Mouse (Mus musculus): Measurements from ENCODE around the gene Atrx. TPM values are rescaled to one million over a fixed set of nuclear protein-coding genes. Genes with fewer than 3 reads are reported as not detected.
A peak's percentile ranks its signal among the peaks of the same experiment; 100 is the strongest.

The Atrx gene
- polyA plus RNA-seq, 1 experiment from 2014 or later: 125 TPM

DNA sequence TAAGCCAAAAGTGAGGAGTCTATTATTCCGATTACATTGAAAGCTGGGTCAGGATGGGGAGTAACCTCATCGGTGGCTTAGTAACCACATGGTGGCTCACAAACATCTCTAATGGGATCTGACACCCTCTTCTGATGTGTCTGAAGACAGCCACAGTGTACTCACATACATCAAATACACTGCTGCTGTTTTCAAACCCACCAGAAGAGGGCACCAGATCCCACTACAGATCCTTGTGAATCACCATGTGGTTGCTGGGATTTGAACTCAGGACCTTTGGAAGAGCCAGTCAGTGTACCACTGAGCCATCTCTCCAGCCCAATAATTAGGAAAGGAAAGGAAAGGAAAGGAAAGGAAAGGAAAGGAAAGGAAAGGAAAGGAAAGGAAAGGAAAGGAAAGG, 7.8 kb downstream of the Atrx start:
- Histone ChIP-seq H3K4me3 (replicated peaks; ENCODE audit: low read depth, low read length) (no peak overlapping the region), H3K4me2 (ENCODE audit: low read length) (no peak overlapping the region), H3K9ac (ENCODE audit: low read depth, low read length) (no peak overlapping the region), H3K9me3 (replicated peaks; ENCODE audit: low read length) (no peaks in the 10 kb centered on the region), H3K36me3 (ENCODE audit: insufficient read depth, low read length) (no peaks in the 10 kb centered on the region), H3K27ac (no peak overlapping the region), H3K27me3 (ENCODE audit: insufficient read depth, low read length) (no peaks in the 10 kb centered on the region), H3K4me1 (replicated peaks; ENCODE audit: insufficient read depth, low read length) (no peaks in the 10 kb centered on the region)
- no peak for ATAC-seq (replicated peaks; ENCODE audit: low FRiP score, low read depth)
- no peak for DNase-seq (ENCODE audit: low spot score)
- TF ChIP-seq CTCF (IDR thresholded peaks at IDR 0.05; ENCODE audit: low read depth): peak; percentile 56
- 80% methylated on average over 2 of the region's 2 CpGs for WGBS

GRCm38 (mm10) chrX:105911728-105912127, 17.5 kb downstream of the Atrx start:
- no peak overlapping the region for H3K9ac ChIP-seq (ENCODE audit: low read depth, low read length)
- H3K27me3 ChIP-seq (ENCODE audit: insufficient read depth, low read length): no peaks in the 10 kb centered on the region
- WGBS: 71% methylated on average over 3 of the region's 3 CpGs
- H3K36me3 ChIP-seq (ENCODE audit: insufficient read depth, low read length): no peaks in the 10 kb centered on the region
- DNase-seq (ENCODE audit: low spot score) (no peak), ATAC-seq (replicated peaks; ENCODE audit: low FRiP score, low read depth) (no peak)
- no peak overlapping the region for H3K4me3 ChIP-seq (replicated peaks; ENCODE audit: low read depth, low read length)
- no peaks in the 10 kb centered on the region for H3K9me3 ChIP-seq (replicated peaks; ENCODE audit: low read length)
- TF ChIP-seq CTCF (IDR thresholded peaks at IDR 0.05; ENCODE audit: low read depth): no peak
- no peak overlapping the region for H3K4me2 ChIP-seq (ENCODE audit: low read length)
- H3K27ac ChIP-seq: no peak overlapping the region
- H3K4me1 ChIP-seq (replicated peaks; ENCODE audit: insufficient read depth, low read length): no peaks in the 10 kb centered on the region

DNA sequence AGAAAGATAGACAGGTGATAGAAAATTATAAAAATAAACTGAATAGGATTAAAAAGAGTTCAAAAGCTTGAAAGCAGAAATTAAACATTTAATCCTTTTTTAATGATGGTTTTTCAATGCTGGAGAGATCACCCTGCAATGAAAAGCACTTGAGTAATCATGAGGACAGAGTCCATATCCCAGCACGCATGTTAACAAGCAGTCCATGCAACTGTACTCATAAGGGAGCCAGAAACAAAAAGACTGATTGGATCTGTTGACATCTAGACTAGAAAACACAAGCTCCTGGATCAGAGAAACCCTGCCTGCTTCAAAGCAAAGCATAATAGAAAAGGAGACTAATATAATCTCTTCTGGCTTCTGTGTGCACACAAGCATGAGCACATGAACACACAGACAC, 27.6 kb downstream of the Atrx start:
- WGBS: 89% methylated on average over 1 of the region's 1 CpGs
- no peak overlapping the region for H3K9ac ChIP-seq (ENCODE audit: low read depth, low read length)
- ATAC-seq (replicated peaks; ENCODE audit: low FRiP score, low read depth) (no peak), DNase-seq (ENCODE audit: low spot score) (no peak)
- no peak overlapping the region for H3K4me3 ChIP-seq (replicated peaks; ENCODE audit: low read depth, low read length)
- no peak overlapping the region for H3K4me2 ChIP-seq (ENCODE audit: low read length)
- no peak for TF ChIP-seq CTCF (IDR thresholded peaks at IDR 0.05; ENCODE audit: low read depth)
- no peaks in the 10 kb centered on the region for H3K9me3 ChIP-seq (replicated peaks; ENCODE audit: low read length)
- no peak overlapping the region for H3K27ac ChIP-seq
- H3K27me3 ChIP-seq (ENCODE audit: insufficient read depth, low read length): no peaks in the 10 kb centered on the region
- H3K36me3 ChIP-seq (ENCODE audit: insufficient read depth, low read length): no peaks in the 10 kb centered on the region
- no peaks in the 10 kb centered on the region for H3K4me1 ChIP-seq (replicated peaks; ENCODE audit: insufficient read depth, low read length)

- Histone ChIP-seq H3K27me3 (ENCODE audit: insufficient read depth, low read length) (no peaks in the 10 kb centered on the region), H3K36me3 (ENCODE audit: insufficient read depth, low read length) (no peaks in the 10 kb centered on the region), H3K27ac (no peak overlapping the region), H3K9ac (ENCODE audit: low read depth, low read length) (no peak overlapping the region), H3K4me1 (replicated peaks; ENCODE audit: insufficient read depth, low read length) (no peaks in the 10 kb centered on the region), H3K4me3 (replicated peaks; ENCODE audit: low read depth, low read length) (no peak overlapping the region), H3K9me3 (replicated peaks; ENCODE audit: low read length) (no peaks in the 10 kb centered on the region), H3K4me2 (ENCODE audit: low read length) (no peak overlapping the region)
- no peak for ATAC-seq (replicated peaks; ENCODE audit: low FRiP score, low read depth)
- DNase-seq (ENCODE audit: low spot score): no peak
- TF ChIP-seq CTCF (IDR thresholded peaks at IDR 0.05; ENCODE audit: low read depth): no peak
- WGBS: 70% methylated on average over 2 of the region's 2 CpGs
These were observed 42.3 kb downstream of the Atrx start for GRCm38 (mm10) chrX:105886921-105887320.

DNA sequence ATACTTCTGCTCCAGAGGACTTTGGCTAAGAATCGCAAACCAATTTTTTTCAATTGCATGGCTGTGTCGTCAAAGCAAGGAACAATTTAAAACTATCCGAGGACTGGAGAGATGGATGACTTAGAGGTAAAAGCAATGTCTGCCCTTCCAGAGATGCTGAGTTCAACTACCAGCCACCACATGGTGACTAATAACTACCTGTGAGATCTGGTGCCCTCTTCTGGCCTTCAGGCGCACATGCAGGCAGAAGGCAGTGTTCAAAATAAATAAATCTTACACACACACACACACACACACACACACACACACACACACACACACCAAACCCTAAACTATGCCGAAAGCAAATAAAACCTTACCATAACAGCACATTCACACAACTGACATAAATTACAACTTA, 64.8 kb downstream of the Atrx start:
- peak; percentile 56 for TF ChIP-seq CTCF (IDR thresholded peaks at IDR 0.05; ENCODE audit: low read depth)
- Histone ChIP-seq H3K36me3 (ENCODE audit: insufficient read depth, low read length) (no peaks in the 10 kb centered on the region), H3K9me3 (replicated peaks; ENCODE audit: low read length) (no peaks in the 10 kb centered on the region), H3K9ac (ENCODE audit: low read depth, low read length) (no peak overlapping the region), H3K27me3 (ENCODE audit: insufficient read depth, low read length) (no peaks in the 10 kb centered on the region), H3K27ac (no peak overlapping the region), H3K4me3 (replicated peaks; ENCODE audit: low read depth, low read length) (no peak overlapping the region), H3K4me2 (ENCODE audit: low read length) (no peak overlapping the region), H3K4me1 (replicated peaks; ENCODE audit: insufficient read depth, low read length) (no peaks in the 10 kb centered on the region)
- no peak for ATAC-seq (replicated peaks; ENCODE audit: low FRiP score, low read depth)
- DNase-seq (ENCODE audit: low spot score): peak; percentile 1
- WGBS: 82% methylated on average over 5 of the region's 5 CpGs

- Histone ChIP-seq H3K4me1 (replicated peaks; ENCODE audit: insufficient read depth, low read length) (no peaks in the 10 kb centered on the region), H3K4me2 (ENCODE audit: low read length) (no peak overlapping the region), H3K4me3 (replicated peaks; ENCODE audit: low read depth, low read length) (no peak overlapping the region), H3K9ac (ENCODE audit: low read depth, low read length) (no peak overlapping the region), H3K27ac (no peak overlapping the region), H3K9me3 (replicated peaks; ENCODE audit: low read length) (no peaks in the 10 kb centered on the region), H3K27me3 (ENCODE audit: insufficient read depth, low read length) (no peaks in the 10 kb centered on the region), H3K36me3 (ENCODE audit: insufficient read depth, low read length) (peaks cover 14% of the 10 kb centered on the region; the same call in 1 of the 2 replicates)
- DNase-seq (ENCODE audit: low spot score) (no peak), ATAC-seq (replicated peaks; ENCODE audit: low FRiP score, low read depth) (no peak)
- WGBS: 85% methylated on average over 5 of the region's 5 CpGs
- no peak for TF ChIP-seq CTCF (IDR thresholded peaks at IDR 0.05; ENCODE audit: low read depth)
These were observed 104.7 kb downstream of the Atrx start for GRCm38 (mm10) chrX:105824462-105824861.

- no peak for TF ChIP-seq CTCF (IDR thresholded peaks at IDR 0.05; ENCODE audit: low read depth)
- no peak overlapping the region for H3K4me3 ChIP-seq (replicated peaks; ENCODE audit: low read depth, low read length)
- WGBS: 62% methylated on average over 8 of the region's 8 CpGs
- no peak overlapping the region for H3K4me2 ChIP-seq (ENCODE audit: low read length)
- no peaks in the 10 kb centered on the region for H3K36me3 ChIP-seq (ENCODE audit: insufficient read depth, low read length)
- H3K9me3 ChIP-seq (replicated peaks; ENCODE audit: low read length): no peaks in the 10 kb centered on the region
- no peak overlapping the region for H3K27ac ChIP-seq
- H3K9ac ChIP-seq (ENCODE audit: low read depth, low read length): no peak overlapping the region
- H3K27me3 ChIP-seq (ENCODE audit: insufficient read depth, low read length): 0 out of 2 replicates have a peak, but pooled peaks cover 2% of the 10 kb centered on the region
- DNase-seq (ENCODE audit: low spot score) (no peak), ATAC-seq (replicated peaks; ENCODE audit: low FRiP score, low read depth) (no peak)
- H3K4me1 ChIP-seq (replicated peaks; ENCODE audit: insufficient read depth, low read length): no peaks in the 10 kb centered on the region
These were observed 134.3 kb downstream of the Atrx start for GRCm38 (mm10) chrX:105794806-105795403.
